Mouse (Mus musculus) heart, adult 8-10 months (tissue): ENCODE results near the gene Kmt2c. TPM values are rescaled to one million over a fixed set of nuclear protein-coding genes. Genes with fewer than 3 reads are reported as not detected.
A peak's percentile ranks its signal among the peaks of the same experiment; 100 is the strongest.
"Not testable (repeated sequence)": the region's sequence is repeated elsewhere in the genome, so short reads cannot be mapped to it uniquely, and the experiment has no call there.

Experiments
- DNase-seq: peaks from one replicate; pipeline ENCODE4 v3.0.0; 2022; ENCODE audit warnings: low spot score
- total RNA-seq, 4 experiments: library from RNA; stranded (reverse); gene quantifications; 2 replicates each; pipeline ENCODE4 v1.2.4; 2022

Gene Kmt2c
- total RNA-seq, 4 experiments from 2014 or later: 40.1 to 47.0 (median 44.4) TPM

DNA sequence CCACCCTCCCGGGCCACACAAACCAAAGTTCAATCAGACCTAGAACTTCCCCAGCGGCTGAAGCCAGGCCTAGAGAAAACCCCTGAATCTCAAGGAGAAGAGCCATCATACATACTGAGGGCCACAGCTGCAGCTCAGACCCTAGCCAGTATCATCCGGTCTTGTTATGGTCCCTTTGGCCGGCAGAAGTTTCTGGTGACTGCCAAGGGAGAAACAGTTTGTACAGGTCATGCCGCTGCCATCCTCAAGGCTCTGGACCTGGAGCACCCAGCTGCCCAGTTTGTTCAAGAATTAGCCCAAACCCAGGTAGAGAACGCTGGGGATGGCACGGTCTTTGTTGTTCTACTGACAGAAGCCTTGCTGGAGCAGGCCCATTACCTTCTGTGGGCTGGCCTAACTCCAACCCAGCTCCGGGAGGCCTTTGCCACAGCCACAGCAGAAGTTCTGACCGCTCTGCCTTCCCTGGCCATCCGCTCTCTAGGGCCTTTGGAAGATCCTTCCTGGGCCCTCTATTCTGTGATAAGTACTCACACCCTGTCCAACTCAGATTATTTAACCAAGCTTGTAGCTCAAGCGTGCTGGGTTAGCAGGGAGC, 17.8 kb upstream of the Kmt2c start:
- DNase-seq: no peak

DNA sequence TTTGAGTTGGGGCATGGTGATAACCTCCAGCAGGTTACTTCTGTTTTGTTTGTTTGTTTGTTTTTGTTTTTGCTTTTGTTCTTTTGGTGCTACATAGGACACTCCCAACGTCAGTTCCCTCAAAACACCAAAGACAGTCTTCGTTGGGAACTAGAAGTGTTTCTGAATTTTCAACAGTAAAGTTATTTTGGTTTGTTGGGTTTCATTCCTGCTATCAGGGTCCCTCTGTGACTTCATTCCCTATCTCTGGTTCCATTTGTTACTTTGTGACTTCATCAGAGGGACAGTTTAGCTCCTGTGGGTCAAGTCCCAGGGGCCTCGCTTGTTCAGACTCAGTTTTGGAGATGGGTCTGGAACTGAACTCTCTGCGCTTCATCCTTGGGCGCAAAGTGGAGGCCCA, 17.2 kb upstream of the Kmt2c start, which contains the start of gene Cct8l1:
Gene Cct8l1, plus strand, starts transcription at position 301 of the 400 bp plus-strand sequence.
- no peak for DNase-seq

DNA sequence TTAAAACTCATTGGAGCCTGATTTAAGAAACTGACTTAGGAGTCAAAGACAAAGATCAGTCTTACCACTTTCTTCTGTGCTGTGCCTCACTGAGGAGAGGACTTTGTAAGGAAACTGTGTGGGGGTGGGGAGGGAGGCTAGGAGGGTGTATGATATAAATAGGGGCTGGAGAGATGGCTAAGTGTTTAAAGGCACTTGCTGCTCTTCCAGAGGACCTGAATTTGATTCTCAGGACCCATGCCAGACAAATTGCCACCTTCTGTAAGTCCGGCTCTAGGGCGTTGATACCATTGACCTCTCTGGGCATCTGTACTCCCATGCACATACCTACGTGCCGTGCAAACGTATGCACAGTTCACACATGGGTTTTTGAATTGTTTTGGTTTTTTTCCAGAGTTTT, 7.5 kb upstream of the Kmt2c start:
- DNase-seq: no peak

DNA sequence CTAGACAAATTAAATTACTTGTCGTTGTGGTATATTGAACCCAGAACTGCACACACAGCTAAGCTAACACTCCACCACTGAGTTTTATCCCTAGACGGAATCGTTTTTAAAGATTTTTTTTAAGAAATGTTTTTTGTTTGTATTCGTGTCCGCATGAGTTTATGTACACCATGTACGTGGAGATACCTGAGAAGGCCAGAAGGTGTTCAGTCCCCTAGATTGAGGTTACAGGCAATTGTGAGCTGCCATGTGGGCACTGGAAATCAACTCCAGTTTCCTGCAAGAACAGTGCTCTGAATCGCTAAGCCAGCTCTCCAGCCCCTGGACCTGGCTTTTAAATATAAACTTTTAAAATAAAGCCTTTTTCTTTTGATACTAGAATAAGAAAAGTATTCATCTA, 2.1 kb upstream of the Kmt2c start:
- DNase-seq: no peak

- DNase-seq: peak; percentile 94
These were observed 1.1 kb upstream of the Kmt2c start for GRCm38 (mm10) chr5:25499423-25500398.

GRCm38 (mm10) chr5:25498821-25499422, 339 bp upstream of the Kmt2c start:
- peak; percentile 61 for DNase-seq

GRCm38 (mm10) chr5:25497720-25498345, 750 bp downstream of the Kmt2c start:
- DNase-seq: peak; percentile 25

GRCm38 (mm10) chr5:25497369-25497719, 1.2 kb downstream of the Kmt2c start:
- peak; percentile 5 for DNase-seq

- no peak for DNase-seq
These were observed 1.9 kb downstream of the Kmt2c start for GRCm38 (mm10) chr5:25496652-25497051.

- no peak for DNase-seq
These were observed 19.7 kb downstream of the Kmt2c start for GRCm38 (mm10) chr5:25478863-25479262.

DNA sequence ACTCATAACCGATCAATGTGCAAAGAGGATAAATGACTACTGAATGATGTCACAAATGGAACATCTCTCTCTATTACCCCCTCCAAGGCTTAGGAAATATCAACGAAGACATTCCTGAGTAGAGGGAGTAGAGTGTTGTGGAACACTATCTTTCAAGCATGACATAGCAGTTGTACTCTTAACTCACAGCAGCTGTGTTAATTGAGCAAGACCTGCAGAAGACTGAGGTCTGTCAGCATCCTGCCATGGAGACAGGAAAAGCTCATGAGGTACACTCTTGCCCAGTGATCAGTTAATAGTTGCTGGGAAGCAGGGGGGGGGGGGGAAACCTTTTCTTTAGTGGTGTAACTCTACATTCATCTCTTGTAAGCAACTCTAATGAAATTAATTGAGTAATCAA, 22.8 kb downstream of the Kmt2c start:
- DNase-seq: no peak

- DNase-seq: no peak
These were observed 26.5 kb downstream of the Kmt2c start for GRCm38 (mm10) chr5:25472070-25472469.

- no peak for DNase-seq
These were observed 36.6 kb downstream of the Kmt2c start for GRCm38 (mm10) chr5:25461956-25462355.

GRCm38 (mm10) chr5:25455432-25455831, 43.2 kb downstream of the Kmt2c start:
- DNase-seq: not testable (repeated sequence)

- no peak for DNase-seq
These were observed 45.9 kb downstream of the Kmt2c start for GRCm38 (mm10) chr5:25452691-25453090.

DNA sequence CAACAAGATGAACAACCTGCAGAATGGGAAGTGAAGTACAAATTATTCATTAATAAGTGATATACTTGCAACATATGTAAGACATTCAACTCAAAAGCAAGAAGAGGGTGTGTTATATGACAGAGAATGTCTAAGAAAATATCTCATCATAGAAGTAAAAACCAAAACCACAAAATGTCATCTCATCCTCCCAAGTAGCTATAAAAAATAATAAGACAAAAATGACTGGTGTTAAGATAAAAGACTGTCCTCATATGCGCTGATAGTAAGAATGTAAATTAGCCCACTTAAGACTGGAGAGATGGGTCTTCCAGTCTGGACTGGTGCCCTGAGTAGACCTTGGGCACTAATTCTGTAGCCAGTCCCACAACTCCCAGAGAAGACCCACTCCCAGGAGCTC, 61.1 kb downstream of the Kmt2c start:
- DNase-seq: no peak

- DNase-seq: peak; percentile 45
These were observed 62.5 kb downstream of the Kmt2c start for GRCm38 (mm10) chr5:25436081-25436480.

GRCm38 (mm10) chr5:25422576-25422975, 76.0 kb downstream of the Kmt2c start:
- no peak for DNase-seq

GRCm38 (mm10) chr5:25420601-25421000, 78.0 kb downstream of the Kmt2c start:
- peak; percentile 73 for DNase-seq

DNA sequence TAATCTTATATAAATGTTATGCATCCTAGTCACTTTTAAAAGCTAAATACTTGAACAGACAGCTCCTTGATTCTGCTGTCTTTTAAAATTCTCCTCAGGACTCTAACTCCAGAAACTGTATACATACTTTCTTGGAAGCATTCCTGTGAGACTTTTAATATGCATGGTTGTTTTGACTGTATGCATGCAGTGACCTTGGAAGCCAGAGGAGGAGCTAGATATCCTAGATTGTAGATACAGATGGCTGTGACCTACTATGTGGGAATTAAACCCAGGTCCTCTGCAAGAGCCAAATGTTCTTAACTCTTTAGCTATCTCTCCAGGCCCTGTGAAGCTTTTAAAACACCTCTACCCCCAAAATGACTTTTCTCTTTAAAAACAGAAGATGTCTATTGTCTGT, 83.2 kb downstream of the Kmt2c start:
- DNase-seq: no peak

GRCm38 (mm10) chr5:25396727-25397126, 101.9 kb downstream of the Kmt2c start:
- no peak for DNase-seq

DNA sequence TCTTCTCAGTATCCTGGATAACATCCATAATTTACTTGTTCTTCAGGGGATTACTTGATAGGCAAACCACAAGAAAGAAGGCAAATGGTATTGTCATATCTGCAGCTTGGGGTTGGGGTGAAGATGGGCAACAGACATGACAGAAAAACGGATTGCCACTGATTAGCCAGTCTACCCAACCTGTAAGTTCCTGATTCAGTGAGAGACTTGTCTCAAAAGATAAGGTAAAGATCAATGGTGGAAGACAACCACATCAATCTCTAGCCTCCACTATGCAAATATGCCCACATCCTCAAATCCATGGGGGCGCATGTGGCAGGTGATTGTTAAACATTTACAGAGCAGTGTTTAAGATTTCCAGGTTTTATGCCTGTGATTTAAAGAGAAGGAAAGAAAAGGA, 105.9 kb downstream of the Kmt2c start:
- DNase-seq: no peak
